8 mouse cellular contexts compared by ENCODE assay signal in the genomic region with DNA sequence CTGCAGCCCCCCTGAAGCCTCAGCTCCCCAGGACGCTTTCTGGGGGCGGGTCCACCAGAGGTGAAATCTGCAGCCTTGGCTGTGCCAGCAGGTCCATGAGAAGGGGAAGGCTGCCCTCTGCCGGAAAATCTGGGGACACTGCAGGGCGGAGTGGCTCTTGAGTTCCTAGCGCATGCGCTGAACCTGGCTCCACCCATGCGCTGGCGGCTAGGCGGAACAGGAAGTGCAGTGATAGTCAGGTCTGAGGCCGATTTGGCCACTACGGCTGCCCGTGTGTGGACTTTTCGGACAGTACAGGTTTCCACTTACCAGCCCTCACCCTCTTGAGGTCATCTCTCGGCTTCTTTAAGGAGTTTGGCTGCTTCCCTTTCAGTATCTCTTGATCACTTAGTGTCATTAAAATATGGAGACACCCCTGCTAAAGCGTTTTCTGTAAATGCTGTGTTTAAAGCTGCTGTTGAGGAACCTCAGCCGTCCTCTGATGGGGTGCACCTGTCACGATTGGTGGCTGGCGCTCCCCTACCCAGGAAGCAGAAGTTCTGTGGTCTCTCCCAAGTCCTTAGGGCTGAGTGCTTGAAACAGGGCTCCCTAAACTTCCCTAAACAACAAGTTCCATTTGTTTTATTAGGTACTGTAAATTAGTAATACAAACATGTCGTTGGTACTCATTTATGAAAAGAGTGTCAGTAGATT. TPM values are rescaled to one million over a fixed set of nuclear protein-coding genes. Genes with fewer than 3 reads are reported as not detected.
A peak's percentile ranks its signal among the peaks of the same experiment; 100 is the strongest.
DNase-seq lines count a peak whose midpoint lies in the region; ATAC-seq lines count a peak whose summit lies in the region.

No protein-coding gene starts in this region.

- peak overlapping the region; percentile 40; the same call in 1 of the 2 replicates for H3K27ac ChIP-seq in hindbrain, embryonic 12.5 days

- no peaks in the 10 kb centered on the region for H3K27me3 ChIP-seq in hindbrain, embryonic 12.5 days

- H3K4me2 ChIP-seq in hindbrain, embryonic 12.5 days (replicated peaks), result peak overlapping the region; percentile 77

- WGBS in hindbrain, embryonic 12.5 days, result 6% methylated on average over 19 of the region's 19 CpGs

- no peaks in the 10 kb centered on the region for H3K9me3 ChIP-seq in hindbrain, embryonic 12.5 days (replicated peaks)

- no peaks in the 10 kb centered on the region for H3K36me3 ChIP-seq in hindbrain, embryonic 12.5 days

- peak overlapping the region; percentile 59 for H3K9ac ChIP-seq in hindbrain, embryonic 12.5 days

- peak overlapping the region; percentile 43 for H3K4me3 ChIP-seq in hindbrain, embryonic 12.5 days

- peaks cover 38% of the 10 kb centered on the region for H3K4me1 ChIP-seq in hindbrain, embryonic 12.5 days

- DNase-seq in MN1 (ENCODE audit: low spot score), result peak; percentile 96
- DNase-seq in cerebellum, adult 9-10 months, result peak; percentile 98
- peak; percentile 93 to 99 for DNase-seq in frontal cortex, adult 2 months (ENCODE audit: extremely low spot score in 1 of 2, low spot score in 1 of 2)
- peak; percentile 96 to 97 for DNase-seq in layer of hippocampus, postnatal 14 days (ENCODE audit: low spot score in 2 of 2)
- DNase-seq in lung, postnatal 14 days, result peak; percentile 99
- peak; percentile 91 for DNase-seq in retina, adult 2 months (ENCODE audit: low read depth, low spot score)
- DNase-seq in thymus, postnatal 36 days, result peak; percentile 97 to 98

- peak; percentile 82 for ATAC-seq in hindbrain, embryonic 12.5 days (ENCODE audit: low FRiP score)

RNA-seq across cellular contexts. Expression of gene Gm10277, which starts 5.8 kb away (rescaled TPM):
- not detected in 2 replicates for polyA plus RNA-seq in frontal cortex, adult 2 months (2012; rRNA removed)
- polyA plus RNA-seq in hindbrain, embryonic 12.5 days (2016; fragmentation: Nextera tagmentation; extraction: Ambion mirVana), result 2.7 and 2.9 TPM in 2 replicates
- not detected for total RNA-seq in layer of hippocampus, postnatal 14 days (2021)

RNA-seq across cellular contexts. Expression of gene Myo18a, which starts 30.3 kb away (rescaled TPM):
- polyA plus RNA-seq in frontal cortex, adult 2 months (2012; rRNA removed), result 67.7 and 73.8 TPM in 2 replicates
- 55.9 and 58.9 TPM in 2 replicates for polyA plus RNA-seq in hindbrain, embryonic 12.5 days (2016; fragmentation: Nextera tagmentation; extraction: Ambion mirVana)
- 100 to 1,000 TPM; 159 to 173 TPM for total RNA-seq in layer of hippocampus, postnatal 14 days (2021)

Comparison
In these comparisons a context has a peak if more than half of its experiments do, and no peak if none do; other contexts are left out.
1. Peak in every context shown above with its lines: DNase-seq, ATAC-seq, H3K4me3 ChIP-seq and H3K27ac ChIP-seq.